In genomic region chrX:162748696-162749420, GRCm38 (mm10) we compare ENCODE assay signal across 21 mouse cellular contexts. TPM values are rescaled to one million over a fixed set of nuclear protein-coding genes. Genes with fewer than 3 reads are reported as not detected.
A peak's percentile ranks its signal among the peaks of the same experiment; 100 is the strongest.
DNase-seq lines count a peak whose midpoint lies in the region; ATAC-seq and TF ChIP-seq lines count a peak whose summit lies in the region.
"Had no signal": no experiment of that assay in that cellular context is flagged by ENCODE, and none has a peak within 500 bp of the region (broad histone marks: within the 10 kb centered on the region; RNA-seq: fewer than 3 reads in every experiment).

No protein-coding gene starts in this region.

- peaks cover 23% of the 10 kb centered on the region for H3K27me3 ChIP-seq in hindbrain, embryonic 10.5 days (ENCODE audit: insufficient read depth, poor library complexity, severe bottlenecking)
- H3K27me3 ChIP-seq in hindbrain, embryonic 13.5 days = 0 out of 2 replicates have a peak, but pooled peaks cover 7% of the 10 kb centered on the region
- no peaks in the 10 kb centered on the region for H3K27me3 ChIP-seq in stomach, embryonic 15.5 days (replicated peaks)
- no peaks in the 10 kb centered on the region for H3K27me3 ChIP-seq in stomach, postnatal 0 days (ENCODE audit: control insufficient read depth, insufficient read depth, low read length)
- H3K27me3 ChIP-seq: CH12.LX; limb, embryonic 15.5 days had no signal

- peak overlapping the region; percentile 45; the same call in 1 of the 2 replicates for H3K27ac ChIP-seq in hindbrain, embryonic 10.5 days
- no peak overlapping the region for H3K27ac ChIP-seq in hindbrain, embryonic 13.5 days
- no peak overlapping the region; the same call in 1 of the 2 replicates for H3K27ac ChIP-seq in stomach, embryonic 15.5 days
- H3K27ac ChIP-seq in stomach, postnatal 0 days (replicated peaks) = no peak overlapping the region
- H3K27ac ChIP-seq: hindbrain, embryonic 15.5 days; limb, embryonic 15.5 days; neural tube, embryonic 13.5 days had no signal

- H3K36me3 ChIP-seq in hindbrain, embryonic 10.5 days = no peaks in the 10 kb centered on the region
- H3K36me3 ChIP-seq in hindbrain, embryonic 13.5 days = no peaks in the 10 kb centered on the region
- no peaks in the 10 kb centered on the region for H3K36me3 ChIP-seq in stomach, embryonic 15.5 days
- H3K36me3 ChIP-seq in stomach, postnatal 0 days (ENCODE audit: control insufficient read depth, insufficient read depth, low read length) = no peaks in the 10 kb centered on the region
- H3K36me3 ChIP-seq: hindbrain, embryonic 15.5 days; limb, embryonic 15.5 days; neural tube, embryonic 13.5 days had no signal

- no peak overlapping the region for H3K4me2 ChIP-seq in hindbrain, embryonic 13.5 days
- no peak overlapping the region for H3K4me2 ChIP-seq in stomach, embryonic 15.5 days
- no peak overlapping the region for H3K4me2 ChIP-seq in stomach, postnatal 0 days (replicated peaks; ENCODE audit: low read depth)
- H3K4me2 ChIP-seq: hindbrain, embryonic 15.5 days; limb, embryonic 15.5 days; neural tube, embryonic 13.5 days had no signal

- H3K4me1 ChIP-seq in hindbrain, embryonic 10.5 days (replicated peaks) = no peaks in the 10 kb centered on the region; the same call in 1 of the 2 replicates
- no peaks in the 10 kb centered on the region for H3K4me1 ChIP-seq in hindbrain, embryonic 13.5 days (replicated peaks)
- H3K4me1 ChIP-seq in stomach, embryonic 15.5 days = no peaks in the 10 kb centered on the region
- H3K4me1 ChIP-seq in stomach, postnatal 0 days (replicated peaks; ENCODE audit: control insufficient read depth, insufficient read depth) = no peaks in the 10 kb centered on the region
- H3K4me1 ChIP-seq: hindbrain, embryonic 15.5 days; limb, embryonic 15.5 days; neural tube, embryonic 13.5 days had no signal

- H3K4me3 ChIP-seq in hindbrain, embryonic 10.5 days = no peak overlapping the region
- no peak overlapping the region for H3K4me3 ChIP-seq in hindbrain, embryonic 13.5 days
- H3K4me3 ChIP-seq in stomach, embryonic 15.5 days (replicated peaks) = no peak overlapping the region
- no peak overlapping the region for H3K4me3 ChIP-seq in stomach, postnatal 0 days (ENCODE audit: low read depth, low read length)
- H3K4me3 ChIP-seq: erythroblast, embryonic 14.5 days; hindbrain, embryonic 15.5 days; limb, embryonic 15.5 days; neural tube, embryonic 13.5 days had no signal

- WGBS in hindbrain, embryonic 10.5 days = 43% methylated on average over 9 of the region's 9 CpGs
- 49% methylated on average over 9 of the region's 9 CpGs for WGBS in hindbrain, embryonic 13.5 days
- WGBS in stomach, embryonic 15.5 days = 47% methylated on average over 9 of the region's 9 CpGs
- WGBS in stomach, postnatal 0 days = 40% methylated on average over 9 of the region's 9 CpGs

- TF ChIP-seq CTCF in stomach, postnatal 0 days (IDR thresholded peaks at IDR 0.05; ENCODE audit: low read depth) = no peak

- peak; percentile 52 for DNase-seq in heart, adult 11 months
- DNase-seq in heart, adult 8-10 months (ENCODE audit: low spot score) = no peak
- DNase-seq in hindbrain, embryonic 10.5 days (ENCODE audit: low spot score) = no peak
- DNase-seq in stomach, postnatal 0 days (ENCODE audit: low spot score) = no peak
- DNase-seq in yolk sac, embryonic 10.5 days (ENCODE audit: low spot score) = peak; percentile 77
- DNase-seq in ovary, postnatal 10 days (ENCODE audit: low spot score) = no peak
- DNase-seq: adrenal gland, adult 8-10 months; cerebellum, adult 11 months; cerebellum, postnatal 14 days; kidney, adult 2 months; kidney, postnatal 4 days; lung, postnatal 10 days; right cerebral cortex, postnatal 14 days had no signal

- ATAC-seq in hindbrain, embryonic 13.5 days (ENCODE audit: low FRiP score) = no peak
- ATAC-seq in stomach, embryonic 15.5 days (ENCODE audit: insufficient read depth, low FRiP score, low read depth) = peak; percentile 58; the same call in 1 of the 2 replicates
- ATAC-seq in stomach, postnatal 0 days (ENCODE audit: low FRiP score, low TSS enrichment) = no peak
- ATAC-seq: forebrain, embryonic 14.5 days had no signal

- no peaks in the 10 kb centered on the region for H3K9me3 ChIP-seq in hindbrain, embryonic 10.5 days
- H3K9me3 ChIP-seq in hindbrain, embryonic 13.5 days = no peaks in the 10 kb centered on the region
- no peaks in the 10 kb centered on the region for H3K9me3 ChIP-seq in stomach, embryonic 15.5 days
- H3K9me3 ChIP-seq in stomach, postnatal 0 days (ENCODE audit: control insufficient read depth, low read length) = no peaks in the 10 kb centered on the region
- H3K9me3 ChIP-seq: hindbrain, embryonic 15.5 days; limb, embryonic 15.5 days; neural tube, embryonic 13.5 days had no signal

- H3K9ac ChIP-seq in hindbrain, embryonic 13.5 days = no peak overlapping the region
- no peak overlapping the region for H3K9ac ChIP-seq in stomach, embryonic 15.5 days
- H3K9ac ChIP-seq in stomach, postnatal 0 days (ENCODE audit: low read length) = no peak overlapping the region
- H3K9ac ChIP-seq: hindbrain, embryonic 15.5 days; limb, embryonic 15.5 days; neural tube, embryonic 13.5 days had no signal

- TF ChIP-seq EP300 in stomach, postnatal 0 days (optimal IDR thresholded peaks at IDR 0.05) = no peak

RNA-seq across cellular contexts. Expression of gene Rbbp7, which starts 11.3 kb away (rescaled TPM):
- 100 to 1,000 TPM; 150 to 163 (median 160) TPM for total RNA-seq in heart, adult 8-10 months (2022)
- 305 and 387 TPM in 2 replicates for polyA plus RNA-seq in hindbrain, embryonic 10.5 days (2016; fragmentation: Nextera tagmentation; extraction: Ambion mirVana)
- 217 and 218 TPM in 2 replicates for polyA plus RNA-seq in hindbrain, embryonic 13.5 days (2015; fragmentation: Nextera tagmentation; extraction: Ambion mirVana)
- polyA plus RNA-seq in stomach, embryonic 15.5 days (2015; fragmentation: Nextera tagmentation; extraction: Ambion mirVana) = 591 and 639 TPM in 2 replicates
- 269 and 276 TPM in 2 replicates for polyA plus RNA-seq in stomach, postnatal 0 days (2015; fragmentation: Nextera tagmentation; extraction: Ambion mirVana)

Comparison
In these comparisons a context has a peak if more than half of its experiments do, and no peak if none do; other contexts are left out.
1. DNase-seq: peak in heart, adult 11 months (single experiment) and yolk sac, embryonic 10.5 days (single experiment); none in heart, adult 8-10 months (single experiment), hindbrain, embryonic 10.5 days (single experiment), stomach, postnatal 0 days (single experiment) and ovary, postnatal 10 days (single experiment).